Mouse (Mus musculus) cerebellum, adult 8-10 months (tissue): Measurements from ENCODE around the gene Fnbp1.

ENCODE experiments used
- DNase-seq: peaks from one replicate; pipeline ENCODE4 v3.0.0; 2022

Fnbp1 gene

GRCm38 (mm10) chr2:31018519-31018918 is 123.3 kb downstream of the Fnbp1 start:
- peak; percentile 91 for DNase-seq

- peak; percentile 59 for DNase-seq
These were observed 124.0 kb downstream of the Fnbp1 start for GRCm38 (mm10) chr2:31017625-31018317.

GRCm38 (mm10) chr2:31013371-31014120 is 128.3 kb downstream of the Fnbp1 start:
- no peak for DNase-seq

- DNase-seq: no peak
These were observed 134.6 kb downstream of the Fnbp1 start for GRCm38 (mm10) chr2:31007208-31007607.

- DNase-seq: no peak
These were observed 135.4 kb downstream of the Fnbp1 start for GRCm38 (mm10) chr2:31006434-31006833.

GRCm38 (mm10) chr2:31005453-31005852 is 136.4 kb downstream of the Fnbp1 start:
- DNase-seq: no peak

GRCm38 (mm10) chr2:31002857-31003256 is 139.0 kb downstream of the Fnbp1 start:
- DNase-seq: no peak

- no peak for DNase-seq
These were observed 143.2 kb downstream of the Fnbp1 start for GRCm38 (mm10) chr2:30998443-30999260.

GRCm38 (mm10) chr2:30995432-30995996 is 146.3 kb downstream of the Fnbp1 start:
- DNase-seq: no peak

GRCm38 (mm10) chr2:30994853-30995252 is 147.0 kb downstream of the Fnbp1 start:
- no peak for DNase-seq

GRCm38 (mm10) chr2:30990221-30990620 is 151.6 kb downstream of the Fnbp1 start:
- DNase-seq: no peak

GRCm38 (mm10) chr2:30985111-30986020 is 156.4 kb downstream of the Fnbp1 start:
- no peak for DNase-seq

- no peak for DNase-seq
These were observed 158.8 kb downstream of the Fnbp1 start for GRCm38 (mm10) chr2:30983024-30983423.

- DNase-seq: peak; percentile 99
These were observed 159.9 kb downstream of the Fnbp1 start, which contains the start of the genes BC005624 and Usp20 for GRCm38 (mm10) chr2:30981790-30982513. TSS of gene BC005624 (minus strand) at chr2:30982201. TSS of gene Usp20 (plus strand) at chr2:30982279.
